Mouse (Mus musculus) erythroid progenitor cell, adult 5-6 weeks (primary cell): ENCODE measurements around the gene Tysnd1. TPM values are rescaled to one million over a fixed set of nuclear protein-coding genes. Genes with fewer than 3 reads are reported as not detected.
A peak's percentile ranks its signal among the peaks of the same experiment; 100 is the strongest.

Experiments
- ATAC-seq: replicated peaks from 2 replicates; pipeline ENCODE4 v1.8.0; 2016; ENCODE audit warnings: moderate number of reproducible peaks, mild to moderate bottlenecking, moderate TSS enrichment, inconsistent platforms; ENCODE audit not compliant: poor library complexity, low FRiP score, severe bottlenecking
- total RNA-seq, 2 experiments: library from RNA; stranded (forward) in 1 of 2; stranded (reverse) in 1 of 2; fragments of 150-400 nt in 1 of 2; fragments of 186-747, 209-891 nt in 1 of 2; gene quantifications; 2 replicates each; pipeline versions ENCODE4 v1.2.3 to v1.2.4; 2015 to 2017; ENCODE audit warnings: low replicate concordance in 2 of 2

Gene Tysnd1
- total RNA-seq, 2 experiments from 2014 or later, result 6.3 to 7.3 TPM

DNA sequence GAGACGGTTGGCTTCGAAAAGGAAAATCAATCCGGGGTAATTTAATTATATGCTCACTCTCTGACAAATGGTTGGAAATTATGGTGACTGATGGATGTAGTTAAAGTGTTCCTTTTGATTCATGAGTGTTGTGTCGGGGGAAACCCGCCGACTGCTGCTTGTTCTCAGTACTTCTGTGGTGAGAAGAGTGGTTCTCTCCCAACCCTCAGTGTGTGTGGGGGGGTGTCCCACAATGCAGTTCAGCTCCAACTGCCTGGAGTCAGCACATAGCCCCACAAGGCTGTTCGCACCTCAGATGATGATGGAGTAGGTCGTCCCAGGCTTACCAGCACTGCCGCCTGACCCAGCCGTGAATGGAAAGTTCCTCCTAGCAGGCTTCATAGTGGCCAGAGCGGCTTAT, 33.9 kb downstream of the Tysnd1 start:
- no peak for ATAC-seq

DNA sequence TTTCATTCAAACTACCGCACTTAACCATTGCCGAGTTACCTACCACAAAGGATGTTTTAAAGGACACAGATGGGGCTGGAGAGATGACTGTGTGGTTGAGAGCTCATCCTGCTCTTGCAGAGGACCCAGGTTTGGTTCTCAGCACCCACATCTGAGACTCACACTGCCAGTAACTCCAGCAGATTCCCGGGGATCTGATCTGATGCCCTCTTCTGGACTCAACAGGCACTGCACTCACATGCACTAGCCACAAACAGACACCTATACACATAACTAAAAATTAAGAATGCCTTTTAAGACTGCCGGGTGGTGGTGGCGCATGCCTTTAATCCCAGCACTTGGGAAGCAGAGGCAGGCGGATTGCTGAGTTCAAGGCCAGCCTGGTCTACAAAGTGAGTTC, 34.9 kb downstream of the Tysnd1 start:
- no peak for ATAC-seq

DNA sequence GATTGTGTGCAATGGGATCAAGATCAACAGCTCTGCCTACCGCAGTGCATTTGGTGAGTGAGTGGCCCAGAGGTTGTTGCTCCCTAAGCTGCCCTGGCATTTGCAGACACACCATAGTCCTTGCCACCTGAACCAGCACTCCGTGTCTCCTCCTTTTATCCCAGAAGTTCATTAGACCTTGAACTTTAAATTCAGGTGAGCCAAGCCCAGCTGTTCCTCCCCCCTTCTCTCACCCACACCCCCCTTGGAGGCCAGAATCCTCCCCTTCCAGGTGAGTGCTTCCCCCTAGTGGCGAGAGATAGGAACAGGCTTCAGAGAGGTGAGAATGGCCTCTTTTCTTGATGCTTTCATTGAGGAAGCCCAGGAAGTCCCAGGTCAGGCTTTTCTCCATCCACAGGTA, 39.1 kb downstream of the Tysnd1 start:
- ATAC-seq, result peak; percentile 67

DNA sequence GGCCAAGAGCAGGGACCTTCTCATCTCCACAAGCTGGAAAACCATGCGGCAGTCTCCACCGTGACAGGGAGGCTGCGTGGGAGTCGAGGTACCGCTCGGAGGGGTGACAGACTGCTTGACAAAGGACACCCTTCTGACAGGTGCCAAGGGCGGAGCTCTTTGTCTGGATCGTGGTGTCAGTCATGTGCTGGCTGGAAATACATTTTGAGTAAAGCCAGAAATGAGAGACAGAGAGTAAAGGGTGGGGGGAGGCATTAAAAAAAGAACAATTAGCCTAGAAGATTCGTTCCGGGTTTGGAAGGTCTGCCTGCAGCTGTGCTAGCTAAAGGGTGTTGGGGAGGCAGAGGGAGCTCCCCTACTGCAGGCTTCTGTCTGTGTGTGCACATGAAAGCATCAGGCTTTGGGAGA, 41.4 kb downstream of the Tysnd1 start:
- ATAC-seq, result no peak

DNA sequence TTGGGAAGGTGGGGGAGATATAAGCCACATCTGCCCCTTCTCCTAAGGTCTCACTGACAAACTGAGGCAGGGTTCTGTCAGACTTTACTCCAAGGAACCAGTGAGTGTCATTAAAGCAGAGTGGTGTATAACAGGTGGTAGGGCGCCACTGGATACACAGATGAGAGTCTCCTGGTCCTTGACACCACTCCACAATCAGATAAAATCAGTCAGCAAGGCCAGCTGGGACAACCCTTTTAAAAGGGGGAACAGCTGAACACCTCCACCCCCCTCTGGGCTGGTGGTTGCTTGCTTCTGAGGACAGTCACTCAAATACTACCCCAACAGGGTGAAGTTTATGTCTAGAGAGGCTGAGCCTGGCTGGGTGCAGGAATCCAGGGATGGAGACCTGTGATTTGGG, 42.2 kb downstream of the Tysnd1 start:
- no peak for ATAC-seq

DNA sequence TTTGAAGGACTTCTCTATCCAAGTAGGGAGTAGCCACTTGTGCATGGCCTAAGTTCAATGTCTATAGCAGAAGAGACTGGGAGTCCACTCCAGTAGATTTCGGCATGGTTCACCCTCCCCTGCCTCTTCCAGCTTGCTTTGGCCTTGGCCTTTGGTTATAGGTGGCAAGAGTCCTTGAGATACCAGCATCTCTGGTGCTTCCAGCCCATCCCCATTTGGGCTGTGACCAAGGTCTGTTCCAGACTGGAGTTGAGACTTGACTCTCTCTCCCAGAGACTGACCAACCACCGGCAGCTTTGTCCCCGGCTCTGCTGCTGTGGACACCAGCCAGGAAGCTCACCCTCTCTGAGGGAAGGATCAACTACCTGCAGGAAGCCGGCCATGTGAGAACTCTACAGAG, 42.8 kb downstream of the Tysnd1 start:
- ATAC-seq, result no peak

DNA sequence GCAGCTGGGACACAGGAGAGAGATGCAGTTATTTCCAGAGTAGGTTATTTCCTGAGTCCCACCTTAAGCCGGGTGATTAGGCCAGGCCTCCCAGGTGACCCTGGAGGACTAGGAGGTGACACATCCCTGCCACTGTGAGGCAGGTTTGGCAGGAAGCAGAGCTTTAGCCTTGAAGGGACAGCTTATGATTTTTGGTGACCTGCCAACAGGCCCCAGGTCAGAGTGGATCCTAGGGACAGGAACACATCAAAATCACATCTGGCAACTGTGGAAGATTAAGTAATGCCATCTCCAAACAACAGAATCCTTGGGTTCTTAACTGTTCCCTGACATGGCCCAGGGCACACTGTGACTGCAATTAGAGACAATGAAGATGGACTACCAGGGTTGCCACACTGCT, 46.0 kb downstream of the Tysnd1 start:
- no peak for ATAC-seq

DNA sequence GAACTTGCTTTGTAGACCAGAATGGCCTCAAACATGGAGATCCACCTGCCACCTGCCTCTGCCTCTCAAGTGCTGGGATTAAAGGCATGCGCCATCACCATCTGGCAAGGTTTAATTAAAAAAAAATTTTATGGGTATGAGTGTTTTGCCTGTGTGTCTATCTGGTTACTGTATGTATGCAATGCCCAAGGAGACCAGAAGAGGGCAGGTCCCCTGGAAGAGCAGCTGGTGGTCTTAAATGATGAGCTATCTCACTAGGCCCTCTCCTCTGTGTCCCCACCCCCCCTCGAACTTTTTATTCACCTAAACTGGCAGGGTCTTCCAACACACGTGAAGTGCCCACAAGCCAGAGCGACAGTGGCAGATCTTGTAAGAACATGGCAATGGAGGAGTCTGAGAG, 46.6 kb downstream of the Tysnd1 start:
- ATAC-seq, result no peak

DNA sequence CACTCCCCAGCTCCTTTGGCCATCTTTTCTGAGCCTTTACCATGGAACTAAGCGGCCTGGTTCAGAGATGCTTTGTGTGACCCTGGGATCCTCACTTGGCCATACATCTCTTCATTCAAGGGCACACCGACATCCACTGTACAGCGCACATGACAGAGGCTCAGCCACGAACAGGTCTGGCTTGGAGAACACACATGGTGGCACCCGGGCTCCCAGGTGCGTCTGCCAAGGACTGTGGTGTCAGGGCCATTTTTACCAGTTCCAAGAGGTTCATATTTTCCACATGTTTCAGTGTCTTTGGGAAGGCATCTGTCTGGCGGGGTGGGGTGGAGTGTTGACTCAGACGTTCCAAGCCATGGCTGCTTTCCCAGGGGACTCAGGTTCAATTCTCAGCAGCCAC, 47.0 kb downstream of the Tysnd1 start:
- no peak for ATAC-seq

DNA sequence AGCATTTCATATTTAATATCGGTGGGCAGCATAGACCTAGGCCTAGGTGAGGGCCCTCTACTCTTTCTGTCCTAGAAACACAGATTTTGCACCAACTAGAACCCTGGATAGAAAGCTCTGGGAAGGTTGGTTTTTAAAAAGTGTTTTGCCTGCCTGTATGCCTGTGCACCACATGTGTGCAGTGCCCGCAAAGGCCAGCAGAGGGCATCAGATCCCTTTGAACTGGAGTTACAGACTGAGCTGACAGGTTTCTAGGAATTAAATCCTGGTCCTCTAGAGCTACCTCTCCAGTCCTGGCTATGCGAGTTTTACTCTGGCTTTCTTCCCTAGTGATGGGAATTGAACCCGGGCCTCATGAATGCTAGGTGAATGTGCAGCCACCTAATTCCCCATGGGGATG, 49.8 kb downstream of the Tysnd1 start:
- ATAC-seq, result no peak

DNA sequence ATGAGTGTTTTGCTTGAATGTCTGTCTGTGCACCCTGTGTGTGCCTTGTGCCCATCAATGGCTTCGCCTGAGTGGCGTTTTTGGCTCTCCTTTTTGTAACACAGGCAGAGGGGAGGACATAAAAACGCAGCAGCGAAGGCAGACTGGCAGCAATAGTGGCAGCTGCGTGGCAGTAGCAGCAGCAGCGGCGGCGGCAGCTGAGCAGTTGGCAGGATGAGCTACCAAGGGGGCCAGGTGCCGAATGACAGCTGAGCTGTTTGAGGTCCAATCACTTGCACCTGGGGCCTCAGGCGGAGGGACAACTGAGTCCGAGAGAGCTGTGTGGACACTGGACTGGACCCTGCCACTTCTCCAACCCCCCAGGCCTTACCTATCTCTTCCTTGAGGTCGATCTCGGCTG, 52.0 kb downstream of the Tysnd1 start:
- no peak for ATAC-seq

DNA sequence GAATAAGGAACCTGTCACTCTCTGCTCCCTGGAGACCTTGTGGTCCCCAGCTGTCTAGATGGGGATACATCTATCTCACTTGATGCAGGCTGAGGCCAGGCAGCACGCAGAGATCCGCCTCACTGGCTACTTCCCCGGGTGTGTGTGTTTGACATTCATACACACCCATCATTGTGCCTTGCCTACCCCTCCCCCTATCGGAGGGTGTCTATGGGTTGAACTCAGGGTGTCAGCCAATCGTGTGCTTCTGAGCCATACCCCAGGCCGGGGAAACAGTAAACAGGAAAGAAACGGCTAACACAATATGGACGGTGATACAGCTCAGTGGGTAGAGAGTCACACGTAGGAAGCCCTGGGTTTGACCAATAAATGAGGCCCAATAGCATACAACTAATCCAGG, 54.7 kb downstream of the Tysnd1 start:
- no peak for ATAC-seq

DNA sequence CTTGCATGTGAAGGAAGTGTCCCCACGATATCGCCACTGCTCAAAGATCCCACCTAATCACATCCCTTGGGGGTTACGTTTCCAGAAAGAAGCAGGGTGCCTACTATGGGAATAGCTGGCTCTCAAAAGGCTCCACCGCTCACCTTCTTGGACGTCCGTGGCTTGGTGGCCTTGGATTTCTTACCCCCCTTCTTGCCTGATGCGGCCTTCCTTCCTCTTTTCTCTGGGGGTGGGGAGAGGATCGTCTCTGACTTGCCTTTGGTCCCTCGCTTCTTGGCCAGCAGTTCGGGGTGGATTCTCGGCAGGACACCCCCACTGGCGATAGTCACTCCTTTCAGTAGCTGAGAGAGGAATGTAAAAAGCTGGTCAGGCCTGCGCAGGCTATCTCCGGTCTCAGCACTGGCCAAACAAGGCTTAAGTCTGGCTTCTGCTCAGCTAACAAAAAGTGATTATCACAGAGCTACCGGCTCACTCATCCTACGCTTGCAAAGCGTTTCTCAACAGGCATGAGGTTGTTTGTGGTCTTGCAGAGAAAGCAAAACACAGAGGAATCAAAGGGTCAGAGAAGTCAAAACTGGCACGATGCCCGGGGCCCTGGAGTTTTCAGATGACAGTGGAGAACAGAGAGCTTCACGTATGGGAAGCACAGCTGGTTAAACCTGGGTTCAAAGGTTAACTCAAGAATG, 56.4 kb downstream of the Tysnd1 start:
- ATAC-seq, result no peak

Other genes with a start within 250 kb of the Tysnd1 start
- gene Eif4ebp2, start 242.9 kb upstream of the Tysnd1 start, total RNA-seq (2015; ENCODE audit: low replicate concordance), result 69.2 and 88.4 TPM in 2 replicates
- 9.1 and 9.5 TPM in 2 replicates for gene Eif4ebp2, start 242.9 kb upstream of the Tysnd1 start, total RNA-seq (2017; ENCODE audit: low replicate concordance)
- 2.2 and 5.4 TPM in 2 replicates for gene Lrrc20, start 219.7 kb upstream of the Tysnd1 start, total RNA-seq (2015; ENCODE audit: low replicate concordance)
- gene Lrrc20, start 219.7 kb upstream of the Tysnd1 start, total RNA-seq (2017; ENCODE audit: low replicate concordance), result 2.5 and 2.6 TPM in 2 replicates
- not detected in 2 replicates for gene Npffr1, start 100.0 kb upstream of the Tysnd1 start, total RNA-seq (2015; ENCODE audit: low replicate concordance)
- gene Npffr1, start 100.0 kb upstream of the Tysnd1 start, total RNA-seq (2017; ENCODE audit: low replicate concordance), result not detected in 2 replicates
- 13.8 and 15.1 TPM in 2 replicates for gene Ppa1, start 47.0 kb upstream of the Tysnd1 start, total RNA-seq (2015; ENCODE audit: low replicate concordance)
- gene Ppa1, start 47.0 kb upstream of the Tysnd1 start, total RNA-seq (2017; ENCODE audit: low replicate concordance), result 7.0 and 17.5 TPM in 2 replicates
- 43.6 and 65.2 TPM in 2 replicates for gene Sar1a, start 15.2 kb upstream of the Tysnd1 start, total RNA-seq (2015; ENCODE audit: low replicate concordance)
- gene Sar1a, start 15.2 kb upstream of the Tysnd1 start, total RNA-seq (2017; ENCODE audit: low replicate concordance), result 26.9 and 52.8 TPM in 2 replicates
- gene Aifm2, start 19.7 kb downstream of the Tysnd1 start, total RNA-seq (2015; ENCODE audit: low replicate concordance), result 1.3 and 6.5 TPM in 2 replicates
- gene Aifm2, start 19.7 kb downstream of the Tysnd1 start, total RNA-seq (2017; ENCODE audit: low replicate concordance), result 1.8 and 9.9 TPM in 2 replicates
- not detected in 2 replicates for gene H2afy2, start 88.6 kb downstream of the Tysnd1 start, total RNA-seq (2015; ENCODE audit: low replicate concordance)
- not detected in 2 replicates for gene H2afy2, start 88.6 kb downstream of the Tysnd1 start, total RNA-seq (2017; ENCODE audit: low replicate concordance)